Mouse (Mus musculus) kidney, adult 2 months (tissue): ENCODE results near the gene Ube2k.

ENCODE experiments used
- CTCF ChIP-seq: fragments of 200-500 bp; conservative IDR thresholded peaks from 2 replicates; pipeline ENCODE4 v1.5.1; 2011; ENCODE audit warnings: low read depth, mild to moderate bottlenecking, control low read depth, low read length, moderate library complexity, mixed read lengths; ENCODE audit not compliant: insufficient read depth, insufficient read length
- POLR2A ChIP-seq: fragments of 200-500 bp; IDR thresholded peaks from one replicate; pipeline ENCODE4 v1.6.1; 2011; ENCODE audit warnings: low read depth, low read length, control low read depth

DNA sequence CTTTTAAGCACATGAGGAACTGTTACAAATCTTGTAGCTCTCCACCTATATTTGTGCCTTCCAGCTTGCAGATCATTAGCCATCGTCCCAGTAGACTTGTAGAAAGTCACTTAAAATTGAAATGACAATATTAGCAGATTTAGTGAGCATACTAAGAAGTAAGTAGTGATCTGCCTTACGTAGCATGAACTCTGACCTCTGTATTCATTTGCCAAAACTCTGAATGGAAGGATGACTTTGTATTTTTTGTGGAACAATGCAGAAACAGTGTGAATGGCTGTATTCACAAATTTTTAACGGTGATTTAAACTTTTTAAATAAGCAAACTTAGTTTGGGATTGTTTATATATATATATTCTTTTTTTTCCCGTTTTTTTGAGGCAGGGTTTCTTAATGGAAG, 1.8 kb downstream of the Ube2k start:
- TF ChIP-seq CTCF (no peak), POLR2A (no peak)
